8 mouse cellular contexts compared by ENCODE assay signal in the genomic region with DNA sequence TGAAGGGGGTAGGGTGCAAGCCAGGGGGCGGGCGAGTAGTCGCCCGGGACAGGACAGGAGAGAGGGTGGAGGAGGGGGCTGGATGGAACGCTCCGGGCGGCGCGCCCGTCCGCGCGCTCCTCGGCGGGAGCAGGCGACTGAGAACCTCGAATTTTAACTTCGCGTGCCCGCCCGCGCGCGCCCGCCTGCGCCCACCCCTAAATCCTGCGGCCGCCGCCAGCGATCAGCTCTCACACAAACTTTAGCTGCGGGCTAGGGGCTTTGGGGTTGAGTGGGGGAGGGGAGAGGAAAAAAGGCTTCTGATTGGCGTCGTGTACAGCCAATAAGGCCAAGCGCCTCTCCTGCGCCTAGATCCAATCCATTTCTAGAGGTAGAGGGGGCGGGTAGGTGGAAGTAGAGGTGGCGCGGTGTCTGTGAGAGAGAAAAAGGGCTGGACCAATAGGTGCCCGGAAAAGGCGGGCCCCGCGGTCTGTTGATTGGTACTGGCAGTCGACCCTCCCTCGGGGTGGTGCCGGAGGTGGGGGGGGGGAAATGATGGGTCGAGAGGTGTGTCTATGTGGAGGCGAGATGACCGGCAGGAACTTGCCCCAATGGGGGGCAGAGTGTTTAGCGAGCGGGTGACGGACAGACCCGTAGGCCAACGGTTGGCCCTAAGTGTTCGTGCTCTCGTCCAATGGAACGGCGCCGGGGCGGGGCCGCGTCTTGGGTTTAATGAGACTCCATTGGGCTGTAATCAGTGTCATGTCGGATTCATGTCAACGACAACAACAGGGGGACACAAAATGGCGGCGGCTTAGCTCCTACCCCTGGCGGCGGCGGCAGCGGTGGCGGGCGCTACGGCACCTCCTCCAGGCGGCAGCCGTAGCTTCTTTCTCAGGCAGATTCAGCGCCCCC. TPM values are rescaled to one million over a fixed set of nuclear protein-coding genes. Genes with fewer than 3 reads are reported as not detected.
DNase-seq lines count a peak whose midpoint lies in the region; ATAC-seq lines count a peak whose summit lies in the region.

No protein-coding gene starts in this region.

- H3K9me3 ChIP-seq in lung, embryonic 16.5 days (ENCODE audit: control insufficient read depth, low read length), result no peaks in the 10 kb centered on the region

- WGBS in lung, embryonic 16.5 days, result under 1% methylated on average over 74 of the region's 75 CpGs

- peak; percentile 92 to 94 for ATAC-seq in hematopoietic stem cell, adult 5-6 weeks (replicated peaks in 1 of 2; ENCODE audit: insufficient read depth in 1 of 2, low FRiP score in 2 of 2, low TSS enrichment in 1 of 2, low read depth in 1 of 2, poor library complexity in 2 of 2, severe bottlenecking in 2 of 2)
- ATAC-seq in lung, embryonic 16.5 days (ENCODE audit: low read depth), result peak; percentile 96

- peak overlapping the region; percentile 84 for H3K4me3 ChIP-seq in lung, embryonic 16.5 days (ENCODE audit: low read length)

- H3K4me1 ChIP-seq in lung, embryonic 16.5 days (replicated peaks; ENCODE audit: control insufficient read depth, insufficient read depth, low read length), result no peaks in the 10 kb centered on the region; the same call in 1 of the 2 replicates

- no peaks in the 10 kb centered on the region for H3K36me3 ChIP-seq in lung, embryonic 16.5 days (ENCODE audit: control insufficient read depth, insufficient read depth, low read length)

- peak overlapping the region; percentile 97 for H3K27ac ChIP-seq in lung, embryonic 16.5 days (ENCODE audit: low read length)

- H3K4me2 ChIP-seq in lung, embryonic 16.5 days (ENCODE audit: low read depth, low read length), result peak overlapping the region; percentile 78

- DNase-seq in MEL-GATA-1-ER (ENCODE audit: extremely low read depth, low read depth), result peak; percentile 99
- DNase-seq in cerebellum, adult 8-10 months, result peak; percentile 100
- peak; percentile 99 for DNase-seq in forelimb bud, embryonic 11.5 days (ENCODE audit: low read depth, low spot score)
- DNase-seq in layer of hippocampus, adult 9-10 months (ENCODE audit: low spot score), result peak; percentile 100
- DNase-seq in ovary, postnatal 10 days (ENCODE audit: low spot score), result peak; percentile 96
- peak; percentile 98 to 100 for DNase-seq in thymus, postnatal 10 days (ENCODE audit: low spot score in 2 of 2)

- H3K27me3 ChIP-seq in lung, embryonic 16.5 days (ENCODE audit: control insufficient read depth, insufficient read depth, low read depth, low read length), result no peaks in the 10 kb centered on the region

- peak overlapping the region; percentile 90 for H3K9ac ChIP-seq in lung, embryonic 16.5 days (ENCODE audit: low read length)

RNA-seq across cellular contexts. Expression of gene Kat6b, which starts 19.2 kb away (rescaled TPM):
- total RNA-seq in hematopoietic stem cell, adult 5-6 weeks (2017), result 22.0 and 31.5 TPM in 2 replicates
- polyA plus RNA-seq in lung, embryonic 16.5 days (2015; fragmentation: Nextera tagmentation; extraction: Ambion mirVana), result 9.7 and 10.5 TPM in 2 replicates

Comparison
In these comparisons a context has a peak if more than half of its experiments do, and no peak if none do; other contexts are left out.
1. Peak in every context shown above with its lines: DNase-seq, ATAC-seq, H3K4me3 ChIP-seq and H3K27ac ChIP-seq.